Comparison of ENCODE assay signal across 8 mouse cellular contexts in the genomic region with DNA sequence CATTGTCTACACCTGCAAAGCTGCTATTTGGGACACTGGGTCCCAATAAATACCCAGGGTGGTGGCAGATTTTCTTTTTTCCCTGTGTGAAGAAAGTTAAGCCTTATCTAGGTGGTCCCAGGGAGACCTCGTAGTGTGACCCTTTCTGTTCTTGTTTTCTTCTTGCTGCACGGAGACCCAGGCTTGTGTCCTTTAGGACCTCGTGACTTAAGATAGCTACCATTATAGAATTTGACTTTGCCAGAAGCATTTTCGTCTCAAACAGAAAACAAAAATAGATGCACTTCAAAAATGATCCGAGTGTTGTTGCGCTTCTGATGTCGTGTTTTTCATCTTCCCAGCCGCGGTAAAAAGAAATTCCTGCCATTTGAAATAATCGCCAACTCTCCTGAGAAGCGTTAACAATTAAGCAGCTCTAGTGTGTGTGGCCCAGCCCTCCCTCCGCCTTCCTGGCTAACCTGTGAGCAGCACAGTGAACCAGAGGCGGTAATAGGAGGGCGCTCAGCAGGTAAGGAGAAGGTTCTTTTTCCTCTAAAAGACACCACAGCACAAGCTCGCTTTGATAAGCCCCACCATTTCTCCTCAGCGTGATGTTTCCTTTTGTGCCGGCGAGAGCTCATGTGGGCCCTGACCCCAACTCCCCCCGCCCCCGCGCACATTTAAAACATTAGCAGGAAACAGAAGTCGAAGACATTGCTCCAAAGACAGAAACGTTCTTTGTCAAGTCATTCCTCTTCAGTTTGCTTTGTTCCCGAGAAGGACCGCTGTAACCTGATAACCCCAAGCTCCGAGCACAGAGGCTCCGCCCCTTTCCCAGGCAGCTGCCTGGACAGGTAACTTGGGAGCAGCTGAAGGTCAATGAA.
DNase-seq lines count a peak whose midpoint lies in the region; ATAC-seq lines count a peak whose summit lies in the region.

No protein-coding gene starts in this region.

- no peak for DNase-seq in heart, adult 8-10 months (ENCODE audit: low spot score)
- DNase-seq in forebrain, embryonic 14.5 days (ENCODE audit: low spot score), result peak; percentile 56
- DNase-seq in lung, postnatal 14 days, result peak; percentile 51
- DNase-seq in frontal cortex, postnatal 10 days (ENCODE audit: low spot score in 2 of 2), result no peak
- DNase-seq in left cerebral cortex, adult 9 months (ENCODE audit: low spot score in 2 of 2), result no peak

- peak overlapping the region; percentile 67 for H3K4me2 ChIP-seq in heart, embryonic 15.5 days
- H3K4me2 ChIP-seq in forebrain, embryonic 14.5 days (ENCODE audit: low read length), result peak overlapping the region; percentile 61
- H3K4me2 ChIP-seq in kidney, embryonic 16.5 days (replicated peaks; ENCODE audit: low read depth, low read length), result peak overlapping the region; percentile 64
- peak overlapping the region; percentile 49 for H3K4me2 ChIP-seq in stomach, embryonic 14.5 days (replicated peaks; ENCODE audit: low read depth, low read length)

- ATAC-seq in heart, embryonic 15.5 days (replicated peaks; ENCODE audit: insufficient number of reproducible peaks, insufficient read depth, low FRiP score, low read depth), result peak; percentile 62; the same call in 1 of the 2 replicates
- ATAC-seq in forebrain, embryonic 14.5 days, result peak; percentile 80
- ATAC-seq in kidney, embryonic 16.5 days (ENCODE audit: low FRiP score, low TSS enrichment), result peak; percentile 90
- peak; percentile 86 for ATAC-seq in stomach, embryonic 14.5 days (ENCODE audit: insufficient number of reproducible peaks, insufficient read depth, low FRiP score, low read depth)

- H3K9ac ChIP-seq in heart, embryonic 15.5 days, result peak overlapping the region; percentile 34
- H3K9ac ChIP-seq in forebrain, embryonic 14.5 days (ENCODE audit: low read length), result peak overlapping the region; percentile 26
- peak overlapping the region; percentile 70 for H3K9ac ChIP-seq in kidney, embryonic 16.5 days (replicated peaks; ENCODE audit: low read length)
- H3K9ac ChIP-seq in stomach, embryonic 14.5 days (replicated peaks; ENCODE audit: low read depth, low read length), result 0 out of 2 replicates have a peak overlapping the region, but pooled peaks have one; percentile 34

- whole genome bisulfite sequencing in heart, embryonic 15.5 days, result 4% methylated on average over 27 of the region's 27 CpGs
- 4% methylated on average over 27 of the region's 27 CpGs for WGBS in forebrain, embryonic 14.5 days
- WGBS in kidney, embryonic 16.5 days, result 4% methylated on average over 27 of the region's 27 CpGs
- 3% methylated on average over 27 of the region's 27 CpGs for WGBS in stomach, embryonic 14.5 days

- peak overlapping the region; percentile 41 for H3K4me3 ChIP-seq in heart, embryonic 15.5 days
- H3K4me3 ChIP-seq in forebrain, embryonic 14.5 days (ENCODE audit: low read depth, low read length), result peak overlapping the region; percentile 24
- peak overlapping the region; percentile 48 for H3K4me3 ChIP-seq in kidney, embryonic 16.5 days (ENCODE audit: low read length)
- H3K4me3 ChIP-seq in stomach, embryonic 14.5 days (ENCODE audit: low read depth, low read length), result peak overlapping the region; percentile 24

- H3K27me3 ChIP-seq in heart, embryonic 15.5 days, result no peaks in the 10 kb centered on the region
- H3K27me3 ChIP-seq in forebrain, embryonic 14.5 days (replicated peaks; ENCODE audit: control insufficient read depth, insufficient read depth, low read length), result no peaks in the 10 kb centered on the region
- no peaks in the 10 kb centered on the region for H3K27me3 ChIP-seq in kidney, embryonic 16.5 days (ENCODE audit: insufficient read depth, low read length)
- no peaks in the 10 kb centered on the region for H3K27me3 ChIP-seq in stomach, embryonic 14.5 days (ENCODE audit: control insufficient read depth, insufficient read depth, low read length)

- H3K9me3 ChIP-seq in heart, embryonic 15.5 days (replicated peaks), result no peaks in the 10 kb centered on the region
- H3K9me3 ChIP-seq in forebrain, embryonic 14.5 days (replicated peaks; ENCODE audit: control insufficient read depth, low read length), result no peaks in the 10 kb centered on the region
- H3K9me3 ChIP-seq in kidney, embryonic 16.5 days (ENCODE audit: low read length), result no peaks in the 10 kb centered on the region
- H3K9me3 ChIP-seq in stomach, embryonic 14.5 days (ENCODE audit: control insufficient read depth, low read depth, low read length), result no peaks in the 10 kb centered on the region

- peak overlapping the region; percentile 70 for H3K27ac ChIP-seq in heart, embryonic 15.5 days
- H3K27ac ChIP-seq in forebrain, embryonic 14.5 days (ENCODE audit: low read depth, low read length), result peak overlapping the region; percentile 55; the same call in 1 of the 2 replicates
- peak overlapping the region; percentile 86 for H3K27ac ChIP-seq in kidney, embryonic 16.5 days (ENCODE audit: low read length)
- H3K27ac ChIP-seq in stomach, embryonic 14.5 days (ENCODE audit: low read length), result peak overlapping the region; percentile 79

- H3K4me1 ChIP-seq in heart, embryonic 15.5 days (replicated peaks), result peaks cover 20% of the 10 kb centered on the region
- H3K4me1 ChIP-seq in forebrain, embryonic 14.5 days (ENCODE audit: control insufficient read depth, insufficient read depth, low read length), result peaks cover 12% of the 10 kb centered on the region
- peaks cover 13% of the 10 kb centered on the region for H3K4me1 ChIP-seq in kidney, embryonic 16.5 days (ENCODE audit: insufficient read depth, low read length)
- H3K4me1 ChIP-seq in stomach, embryonic 14.5 days (ENCODE audit: control insufficient read depth, insufficient read depth, low read length), result no peaks in the 10 kb centered on the region

- H3K36me3 ChIP-seq in heart, embryonic 15.5 days, result no peaks in the 10 kb centered on the region
- H3K36me3 ChIP-seq in forebrain, embryonic 14.5 days (ENCODE audit: control insufficient read depth, insufficient read depth, low read length), result no peaks in the 10 kb centered on the region
- no peaks in the 10 kb centered on the region for H3K36me3 ChIP-seq in kidney, embryonic 16.5 days (ENCODE audit: insufficient read depth, low read length)
- no peaks in the 10 kb centered on the region for H3K36me3 ChIP-seq in stomach, embryonic 14.5 days (ENCODE audit: control insufficient read depth, insufficient read depth, low read length)

Comparison
In these comparisons a context has a peak if more than half of its experiments do, and no peak if none do; other contexts are left out.
1. DNase-seq: peak in forebrain, embryonic 14.5 days (single experiment) and lung, postnatal 14 days (single experiment); none in heart, adult 8-10 months (single experiment), frontal cortex, postnatal 10 days (0 of 2) and left cerebral cortex, adult 9 months (0 of 2).
2. Peak in every context shown above with its lines, with median percentiles within 50 percentile points of each other: ATAC-seq, H3K27ac ChIP-seq, H3K4me2 ChIP-seq, H3K4me3 ChIP-seq and H3K9ac ChIP-seq.